Mouse (Mus musculus) forebrain, embryonic 14.5 days (tissue): ENCODE measurements around the gene Gm8879. TPM values are rescaled to one million over a fixed set of nuclear protein-coding genes. Genes with fewer than 3 reads are reported as not detected.
"Not testable (repeated sequence)": the region's sequence is repeated elsewhere in the genome, so short reads cannot be mapped to it uniquely, and the experiment has no call there.

Experiments used
- ATAC-seq: fragments of 200-750 bp; cut with Nextera tagmentation; 2 replicates; pipeline ENCODE4 v1.8.0; 2017; ENCODE audit warnings: mild to moderate bottlenecking, moderate library complexity
- DNase-seq: peaks from one replicate; pipeline ENCODE4 v3.0.0-alpha.2; 2015; ENCODE audit warnings: low spot score
- H3K27ac ChIP-seq: fragments of 300-500 bp; sonication (generic); 2 replicates; pipeline ENCODE4 v1.5.1; 2014; ENCODE audit warnings: low read depth, mild to moderate bottlenecking, control low read depth, low read length, moderate library complexity
- H3K27me3 ChIP-seq: fragments of 300-500 bp; sonication (generic); replicated peaks from 2 replicates; pipeline ENCODE4 v1.6.1; 2014; ENCODE audit warnings: low read length, control low read depth, mixed read lengths; ENCODE audit not compliant: control insufficient read depth, insufficient read depth
- H3K36me3 ChIP-seq: fragments of 300-500 bp; sonication (generic); 2 replicates; pipeline ENCODE4 v1.6.1; 2014; ENCODE audit warnings: low read length, control low read depth; ENCODE audit not compliant: control insufficient read depth, insufficient read depth
- H3K4me1 ChIP-seq: fragments of 300-500 bp; sonication (generic); 2 replicates; pipeline ENCODE4 v1.6.1; 2014; ENCODE audit warnings: antibody characterized with exemption, low read length, control low read depth; ENCODE audit not compliant: control insufficient read depth, insufficient read depth
- H3K4me2 ChIP-seq: fragments of 300-500 bp; sonication (generic); 2 replicates; pipeline ENCODE4 v1.6.1; 2014; ENCODE audit warnings: mild to moderate bottlenecking, control low read depth, low read length
- H3K4me3 ChIP-seq: fragments of 300-500 bp; sonication (generic); 2 replicates; pipeline ENCODE4 v1.5.1; 2014; ENCODE audit warnings: low read depth, low read length, control low read depth
- H3K9ac ChIP-seq: fragments of 300-500 bp; sonication (generic); 2 replicates; pipeline ENCODE4 v1.6.1; 2014; ENCODE audit warnings: mild to moderate bottlenecking, low read length, control low read depth, moderate library complexity
- H3K9me3 ChIP-seq: fragments of 300-500 bp; sonication (generic); replicated peaks from 2 replicates; pipeline ENCODE4 v1.6.1; 2016; ENCODE audit warnings: low read length, control low read depth, mixed read lengths; ENCODE audit not compliant: control insufficient read depth
- WGBS: fragments of 180-500 bp; shearing (Covaris S2); extraction: QIAGEN DNeasy Blood & Tissue Kit; methylation state at CpG from one replicate; pipeline ENCODE4 v1.1.7; 2014; 5-methylcytosine and 5-hydroxymethylcytosine counted together
- polyA plus RNA-seq: library from polyadenylated mRNA; unstranded; fragments of >200 nt; fragmentation: Nextera tagmentation; extraction: Ambion mirVana; gene quantifications from 2 replicates; pipeline ENCODE4 v1.2.1, GENCODE M21; 2014

The Gm8879 gene
- not detected in 2 replicates for polyA plus RNA-seq

GRCm38 (mm10) chr5:11127334-11127733 lies at the start of gene Gm8879:
TSS of gene Gm8879 (plus strand) at chr5:11127634.
- not testable (repeated sequence) for H3K4me2 ChIP-seq, H3K9ac ChIP-seq, H3K9me3 ChIP-seq, H3K4me3 ChIP-seq, DNase-seq, H3K4me1 ChIP-seq, H3K27me3 ChIP-seq, ATAC-seq, H3K27ac ChIP-seq, H3K36me3 ChIP-seq
- no CpG with 5 or more reads among the region's 3 CpGs for WGBS

DNA sequence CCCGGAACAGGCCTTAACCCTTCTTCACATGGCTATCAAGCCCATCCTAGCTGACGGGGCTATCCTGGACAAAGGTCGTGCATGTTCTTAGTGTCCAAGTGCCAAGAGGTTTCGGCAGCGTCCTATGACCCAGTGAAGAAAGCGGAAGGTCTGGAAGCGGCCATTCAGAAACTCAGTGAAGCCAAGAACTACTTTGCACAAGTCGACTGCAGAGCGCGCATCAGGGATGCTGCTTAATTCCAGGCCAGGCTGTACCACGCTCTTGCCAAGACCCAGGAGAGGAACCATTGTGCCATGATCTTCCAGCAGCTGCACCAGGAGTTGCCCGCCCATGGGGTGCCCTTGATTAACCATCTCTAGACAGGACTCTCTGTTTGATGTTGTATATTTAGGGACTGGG lies 10.6 kb downstream of the Gm8879 start:
- not testable (repeated sequence) for DNase-seq, ATAC-seq, H3K4me1 ChIP-seq, H3K4me2 ChIP-seq, H3K27ac ChIP-seq, H3K4me3 ChIP-seq, H3K9ac ChIP-seq, H3K27me3 ChIP-seq, H3K36me3 ChIP-seq, H3K9me3 ChIP-seq
- 92% methylated on average over 12 of the region's 12 CpGs for WGBS

Other genes with a start within 250 kb of the Gm8879 start
- gene Gm8871, start 179.8 kb upstream of the Gm8879 start, polyA plus RNA-seq, result not detected in 2 replicates
- gene Gm8857, start 179.8 kb upstream of the Gm8879 start, polyA plus RNA-seq, result not detected in 2 replicates
- not detected in 2 replicates for gene Gm5861, start 55.4 kb downstream of the Gm8879 start, polyA plus RNA-seq
- gene Gm8890, start 128.4 kb downstream of the Gm8879 start, polyA plus RNA-seq, result not detected in 2 replicates
- not detected in 2 replicates for gene Speer1, start 213.9 kb downstream of the Gm8879 start, polyA plus RNA-seq